Mouse (Mus musculus): ENCODE measurements at regions not wholly inside any gene's neighbourhood (a gene's known extent, or its start where the extent isn't known, plus 50 kb on each side); places are given as distances from the start of the nearest gene placed in this dataset.

- Histone ChIP-seq H3K4me1 (no peaks in the 10 kb centered on the region), H3K27ac (no peak overlapping the region), H3K9ac (no peak overlapping the region), H3K9me3 (replicated peaks) (no peaks in the 10 kb centered on the region), H3K27me3 (no peaks in the 10 kb centered on the region), H3K4me2 (no peak overlapping the region), H3K36me3 (ENCODE audit: poor library complexity, severe bottlenecking) (no peaks in the 10 kb centered on the region), H3K4me3 (no peak overlapping the region)
- 94% methylated on average over 6 of the region's 6 CpGs for WGBS
- ATAC-seq: no peak
These were observed 249.4 kb downstream of the Klf5 start for GRCm38 (mm10) chr14:99547931-99548330.

- H3K9ac ChIP-seq: no peak overlapping the region
- 91% methylated on average over 14 of the region's 14 CpGs for WGBS
- H3K27me3 ChIP-seq: no peaks in the 10 kb centered on the region
- ATAC-seq: no peak
- no peak overlapping the region for H3K4me2 ChIP-seq
- no peak overlapping the region for H3K4me3 ChIP-seq
- H3K27ac ChIP-seq: no peak overlapping the region
- no peaks in the 10 kb centered on the region for H3K4me1 ChIP-seq
- no peaks in the 10 kb centered on the region for H3K9me3 ChIP-seq (replicated peaks)
- H3K36me3 ChIP-seq (ENCODE audit: poor library complexity, severe bottlenecking): no peaks in the 10 kb centered on the region
These were observed 250.1 kb downstream of the Klf5 start for GRCm38 (mm10) chr14:99548363-99549248.

- no peak overlapping the region for H3K27ac ChIP-seq
- no peaks in the 10 kb centered on the region for H3K9me3 ChIP-seq (replicated peaks)
- H3K27me3 ChIP-seq: no peaks in the 10 kb centered on the region
- no peaks in the 10 kb centered on the region for H3K4me1 ChIP-seq
- ATAC-seq: no peak
- 88% methylated on average over 9 of the region's 9 CpGs for WGBS
- no peak overlapping the region for H3K9ac ChIP-seq
- no peak overlapping the region for H3K4me3 ChIP-seq
- H3K36me3 ChIP-seq (ENCODE audit: poor library complexity, severe bottlenecking): no peaks in the 10 kb centered on the region
- no peak overlapping the region for H3K4me2 ChIP-seq
These were observed 265.5 kb downstream of the Klf5 start for GRCm38 (mm10) chr14:99564024-99564423.

GRCm38 (mm10) chr14:99574146-99574545 lies 275.7 kb downstream of the Klf5 start:
- WGBS: 95% methylated on average over 2 of the region's 2 CpGs
- Histone ChIP-seq H3K27ac (no peak overlapping the region), H3K4me1 (0 out of 2 replicates have a peak, but pooled peaks cover 5% of the 10 kb centered on the region), H3K36me3 (ENCODE audit: poor library complexity, severe bottlenecking) (no peaks in the 10 kb centered on the region), H3K9me3 (replicated peaks) (no peaks in the 10 kb centered on the region), H3K4me2 (no peak overlapping the region), H3K9ac (no peak overlapping the region), H3K27me3 (no peaks in the 10 kb centered on the region), H3K4me3 (no peak overlapping the region)
- no peak for ATAC-seq

GRCm38 (mm10) chr14:99578665-99579064 lies 280.2 kb downstream of the Klf5 start:
- WGBS: 72% methylated on average over 17 of the region's 17 CpGs

GRCm38 (mm10) chr14:99579271-99579759 lies 280.8 kb downstream of the Klf5 start:
- Histone ChIP-seq H3K9ac (no peak overlapping the region), H3K4me3 (no peak overlapping the region), H3K36me3 (ENCODE audit: poor library complexity, severe bottlenecking) (no peaks in the 10 kb centered on the region), H3K9me3 (replicated peaks) (no peaks in the 10 kb centered on the region), H3K4me1 (0 out of 2 replicates have a peak, but pooled peaks cover 5% of the 10 kb centered on the region), H3K4me2 (peak overlapping the region; percentile 22; the same call in 1 of the 2 replicates), H3K27ac (no peak overlapping the region), H3K27me3 (no peaks in the 10 kb centered on the region)
- peak; percentile 64 for ATAC-seq
- WGBS: 30% methylated on average over 10 of the region's 10 CpGs

More at GRCm38 (mm10) chr14:99578665-99579064, 280.2 kb downstream of the Klf5 start:
- 0 out of 2 replicates have a peak, but pooled peaks cover 5% of the 10 kb centered on the region for H3K4me1 ChIP-seq
- H3K4me3 ChIP-seq: no peak overlapping the region
- no peaks in the 10 kb centered on the region for H3K9me3 ChIP-seq (replicated peaks)
- H3K27ac ChIP-seq: no peak overlapping the region
- no peaks in the 10 kb centered on the region for H3K27me3 ChIP-seq
- peak overlapping the region; percentile 14 for H3K4me2 ChIP-seq
- ATAC-seq: peak; percentile 67; the same call in 1 of the 2 replicates
- no peak overlapping the region for H3K9ac ChIP-seq
- no peaks in the 10 kb centered on the region for H3K36me3 ChIP-seq (ENCODE audit: poor library complexity, severe bottlenecking)

GRCm38 (mm10) chr14:99579765-99580266 lies 281.3 kb downstream of the Klf5 start:
- H3K36me3 ChIP-seq (ENCODE audit: poor library complexity, severe bottlenecking): no peaks in the 10 kb centered on the region
- H3K9me3 ChIP-seq (replicated peaks): no peaks in the 10 kb centered on the region
- ATAC-seq: no peak
- H3K4me3 ChIP-seq: no peak overlapping the region
- peak overlapping the region; percentile 22; the same call in 1 of the 2 replicates for H3K4me2 ChIP-seq
- H3K4me1 ChIP-seq: 0 out of 2 replicates have a peak, but pooled peaks cover 5% of the 10 kb centered on the region
- no peaks in the 10 kb centered on the region for H3K27me3 ChIP-seq
- no peak overlapping the region for H3K27ac ChIP-seq
- H3K9ac ChIP-seq: no peak overlapping the region
- WGBS: 78% methylated on average over 4 of the region's 4 CpGs

- no peak overlapping the region for H3K4me2 ChIP-seq
- no peaks in the 10 kb centered on the region for H3K9me3 ChIP-seq (replicated peaks)
- no peak for ATAC-seq
- 65% methylated on average over 7 of the region's 7 CpGs for WGBS
- H3K4me3 ChIP-seq: no peak overlapping the region
- H3K36me3 ChIP-seq (ENCODE audit: poor library complexity, severe bottlenecking): no peaks in the 10 kb centered on the region
- no peaks in the 10 kb centered on the region for H3K27me3 ChIP-seq
- H3K9ac ChIP-seq: no peak overlapping the region
- no peak overlapping the region for H3K27ac ChIP-seq
- H3K4me1 ChIP-seq: no peaks in the 10 kb centered on the region
These were observed 285.7 kb downstream of the Klf5 start for GRCm38 (mm10) chr14:99584144-99584543.

GRCm38 (mm10) chr14:99586029-99586428 lies 287.5 kb downstream of the Klf5 start:
- H3K36me3 ChIP-seq (ENCODE audit: poor library complexity, severe bottlenecking): no peaks in the 10 kb centered on the region
- no peaks in the 10 kb centered on the region for H3K9me3 ChIP-seq (replicated peaks)
- no peak overlapping the region for H3K27ac ChIP-seq
- no peaks in the 10 kb centered on the region for H3K27me3 ChIP-seq
- no peak for ATAC-seq
- H3K4me2 ChIP-seq: no peak overlapping the region
- no peaks in the 10 kb centered on the region; the same call in 1 of the 2 replicates for H3K4me1 ChIP-seq
- WGBS: 91% methylated on average over 7 of the region's 7 CpGs
- no peak overlapping the region for H3K9ac ChIP-seq
- H3K4me3 ChIP-seq: no peak overlapping the region

- no peaks in the 10 kb centered on the region for H3K9me3 ChIP-seq (replicated peaks)
- H3K27ac ChIP-seq: no peak overlapping the region
- H3K4me2 ChIP-seq: no peak overlapping the region
- no peak overlapping the region for H3K4me3 ChIP-seq
- 64% methylated on average over 13 of the region's 13 CpGs for WGBS
- no peak for ATAC-seq
- no peak overlapping the region for H3K9ac ChIP-seq
- no peaks in the 10 kb centered on the region for H3K36me3 ChIP-seq (ENCODE audit: poor library complexity, severe bottlenecking)
- H3K4me1 ChIP-seq: no peaks in the 10 kb centered on the region; the same call in 1 of the 2 replicates
- H3K27me3 ChIP-seq: no peaks in the 10 kb centered on the region
These were observed 292.5 kb downstream of the Klf5 start for GRCm38 (mm10) chr14:99590854-99591470.

GRCm38 (mm10) chr14:99592922-99593321 lies 294.4 kb downstream of the Klf5 start:
- Histone ChIP-seq H3K36me3 (ENCODE audit: poor library complexity, severe bottlenecking) (no peaks in the 10 kb centered on the region), H3K4me1 (no peaks in the 10 kb centered on the region; the same call in 1 of the 2 replicates), H3K27me3 (no peaks in the 10 kb centered on the region), H3K4me2 (no peak overlapping the region), H3K4me3 (no peak overlapping the region), H3K27ac (no peak overlapping the region), H3K9ac (no peak overlapping the region), H3K9me3 (replicated peaks) (no peaks in the 10 kb centered on the region)
- 88% methylated on average over 9 of the region's 9 CpGs for WGBS
- no peak for ATAC-seq

- WGBS: 71% methylated on average over 6 of the region's 6 CpGs
- no peaks in the 10 kb centered on the region for H3K9me3 ChIP-seq (replicated peaks)
- H3K4me1 ChIP-seq: no peaks in the 10 kb centered on the region; the same call in 1 of the 2 replicates
- no peak overlapping the region for H3K4me2 ChIP-seq
- no peak overlapping the region for H3K27ac ChIP-seq
- no peak overlapping the region for H3K9ac ChIP-seq
- no peak overlapping the region for H3K4me3 ChIP-seq
- no peaks in the 10 kb centered on the region for H3K36me3 ChIP-seq (ENCODE audit: poor library complexity, severe bottlenecking)
- ATAC-seq: no peak
- no peaks in the 10 kb centered on the region for H3K27me3 ChIP-seq
These were observed 295.4 kb downstream of the Klf5 start for GRCm38 (mm10) chr14:99593864-99594263.
